Mouse (Mus musculus) ES-CJ7 (cell line): ENCODE measurements around the gene Sept5.

Source experiments
- DNase-seq: peaks from one replicate; pipeline ENCODE4 v3.0.0; 2011; ENCODE audit warnings: low read depth, low spot score

The Sept5 gene

DNA sequence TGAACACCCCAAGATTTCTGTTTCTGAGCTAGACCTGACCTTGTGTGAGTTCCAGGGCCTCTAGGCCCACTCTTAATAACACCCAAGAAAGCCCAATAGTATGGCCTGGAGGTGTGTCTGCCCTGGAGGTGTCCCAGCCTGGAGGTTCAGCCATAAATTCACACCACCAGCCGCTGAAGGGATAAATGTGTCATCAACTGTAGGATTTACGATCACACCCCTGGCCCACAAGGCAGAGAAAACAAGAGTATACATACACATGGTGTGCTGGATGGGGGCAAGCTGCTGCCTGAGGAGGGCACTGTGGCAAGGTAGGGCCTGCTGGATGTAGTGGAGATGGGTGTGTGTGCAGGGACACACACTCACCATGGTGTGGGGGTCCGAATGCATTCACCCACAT, 16.5 kb downstream of the Sept5 start:
- DNase-seq: no peak

DNA sequence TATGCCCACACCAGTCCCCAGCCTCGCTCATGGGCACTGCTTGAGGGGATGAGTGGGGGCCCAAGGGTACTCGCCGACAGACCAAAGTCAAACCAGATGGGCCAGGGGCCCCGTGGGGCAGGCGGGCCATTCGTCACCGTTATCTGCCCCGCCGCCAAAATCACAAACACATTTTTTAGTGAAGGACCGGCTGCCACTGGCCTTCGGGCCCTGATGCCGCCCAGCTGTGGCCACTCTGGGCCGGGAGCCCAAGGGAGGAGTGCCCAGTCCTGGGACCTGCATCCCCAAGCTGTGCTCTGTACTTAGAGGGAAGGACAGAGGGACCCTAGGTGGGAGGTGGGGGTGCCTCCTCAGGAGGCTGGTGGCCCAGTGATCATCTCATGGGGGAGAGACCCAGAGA, 18.0 kb downstream of the Sept5 start:
- no peak for DNase-seq

DNA sequence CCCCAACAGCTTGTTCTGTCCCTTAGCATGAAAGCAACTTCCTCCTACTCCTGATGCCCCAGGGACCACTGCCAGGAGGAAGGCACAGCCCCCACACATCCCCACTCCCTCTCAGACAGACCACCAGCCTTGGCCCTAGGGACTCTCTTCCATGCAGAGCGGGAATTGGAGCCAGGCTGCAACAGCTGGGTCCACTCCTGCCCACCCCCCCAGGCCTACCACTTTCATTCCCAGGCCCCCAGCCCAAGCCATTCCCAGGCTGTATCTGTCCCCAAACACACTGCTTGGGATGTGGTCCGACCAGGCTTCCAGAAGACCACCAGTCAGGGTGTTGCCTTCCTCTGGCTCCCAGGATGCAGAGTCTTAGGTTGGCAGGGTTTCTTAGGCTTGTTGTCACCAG, 20.7 kb downstream of the Sept5 start:
- DNase-seq: no peak

DNA sequence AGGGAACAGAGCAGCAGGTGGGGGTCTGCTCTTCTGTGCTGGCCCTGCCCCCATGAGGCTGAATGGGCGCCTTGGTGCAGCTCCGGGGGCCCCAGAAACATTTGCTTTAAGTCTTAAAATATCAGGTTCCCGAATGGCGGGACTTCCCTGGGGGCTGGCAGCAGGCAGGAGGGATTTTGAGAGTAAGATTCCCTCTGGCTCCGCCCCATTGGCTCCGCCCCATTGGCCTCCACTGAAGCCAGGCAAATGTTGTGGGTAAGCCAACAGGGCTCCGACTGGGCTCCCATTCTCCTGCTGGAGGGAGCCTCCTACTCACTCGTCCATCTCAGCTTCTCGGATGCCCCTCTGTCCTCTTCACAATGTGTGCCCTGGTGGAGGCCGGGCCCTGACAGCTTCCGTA, 21.5 kb downstream of the Sept5 start:
- DNase-seq: no peak

DNA sequence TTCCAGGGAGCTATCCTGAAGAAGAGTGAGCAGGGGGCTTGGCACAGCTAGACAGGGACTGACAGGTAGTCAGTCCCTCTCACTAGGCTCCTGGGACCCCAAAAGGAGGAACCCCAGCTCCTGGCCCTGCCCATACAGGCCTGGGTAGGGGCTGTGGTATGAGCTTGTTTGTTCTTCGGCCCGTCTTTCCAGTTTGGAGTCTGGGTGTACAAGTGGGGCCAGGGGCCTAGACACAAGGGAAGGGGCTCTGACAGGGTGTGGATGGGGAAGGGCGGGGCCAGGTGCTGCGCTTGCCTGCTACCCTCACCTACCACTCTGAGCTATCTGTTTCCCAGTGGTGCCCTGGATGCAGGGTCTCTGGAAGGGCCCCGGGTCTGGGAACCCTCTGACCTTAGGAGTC, 24.0 kb downstream of the Sept5 start:
- DNase-seq: no peak

DNA sequence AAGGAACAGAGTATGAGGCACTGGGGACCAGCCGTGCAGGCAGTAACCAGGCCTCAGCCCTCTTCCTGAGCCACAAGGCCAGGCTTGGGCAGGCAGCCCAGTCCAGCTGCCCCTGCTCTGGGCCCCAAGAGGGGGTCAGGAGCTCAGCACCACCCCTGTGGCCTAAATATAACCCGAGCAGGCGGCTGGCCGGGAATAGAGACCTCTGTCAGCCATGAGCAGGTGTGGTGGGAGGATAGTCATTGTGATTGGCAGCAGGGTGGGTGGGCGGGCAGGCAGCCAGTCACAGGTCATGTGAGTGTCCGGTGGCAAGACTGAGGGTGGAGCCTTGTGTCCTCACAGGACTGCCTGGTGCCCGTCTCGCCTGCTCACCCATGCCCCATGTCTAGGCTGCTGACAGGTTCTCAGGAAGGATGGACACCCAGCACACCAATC, 25.5 kb downstream of the Sept5 start:
- no peak for DNase-seq

DNA sequence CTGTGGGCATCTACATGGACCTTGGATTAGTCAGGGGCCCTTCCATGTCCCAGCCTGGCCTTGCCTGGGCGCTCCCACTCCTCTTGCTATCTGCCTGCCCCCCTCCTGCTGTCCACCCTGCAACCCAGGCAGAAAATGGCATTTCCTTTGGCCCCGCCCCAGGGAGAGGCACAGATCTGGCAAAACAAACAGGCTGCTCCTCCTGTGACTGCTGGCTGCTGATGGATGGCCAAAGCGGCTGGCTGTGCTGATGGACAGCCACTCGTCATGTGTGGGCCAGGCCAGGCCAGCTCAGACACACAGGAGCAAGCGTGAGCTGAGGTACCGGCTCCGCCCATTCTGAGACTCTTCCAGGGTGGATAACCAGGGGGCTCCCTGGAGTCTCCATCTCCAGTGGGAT, 28.3 kb downstream of the Sept5 start:
- DNase-seq: no peak

DNA sequence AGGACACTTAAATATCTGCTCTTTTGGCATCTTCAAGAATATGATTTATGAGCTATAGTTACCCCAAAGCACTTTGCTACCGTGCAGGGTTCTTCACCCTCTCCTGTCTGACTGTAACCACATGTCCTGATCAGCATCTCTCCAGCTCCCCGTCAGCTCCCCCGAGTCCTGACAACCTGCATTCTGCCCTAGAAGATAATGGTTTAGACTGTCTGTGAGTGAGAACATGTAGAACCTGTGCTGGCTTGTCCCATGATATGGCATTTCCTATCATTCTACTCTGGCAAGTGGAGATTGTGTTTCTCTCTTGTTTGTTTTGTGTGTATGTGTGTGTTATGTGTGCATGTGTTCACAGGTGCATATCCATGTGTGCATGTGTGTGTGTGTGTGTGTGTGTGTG, 31.7 kb downstream of the Sept5 start:
- DNase-seq: no peak

DNA sequence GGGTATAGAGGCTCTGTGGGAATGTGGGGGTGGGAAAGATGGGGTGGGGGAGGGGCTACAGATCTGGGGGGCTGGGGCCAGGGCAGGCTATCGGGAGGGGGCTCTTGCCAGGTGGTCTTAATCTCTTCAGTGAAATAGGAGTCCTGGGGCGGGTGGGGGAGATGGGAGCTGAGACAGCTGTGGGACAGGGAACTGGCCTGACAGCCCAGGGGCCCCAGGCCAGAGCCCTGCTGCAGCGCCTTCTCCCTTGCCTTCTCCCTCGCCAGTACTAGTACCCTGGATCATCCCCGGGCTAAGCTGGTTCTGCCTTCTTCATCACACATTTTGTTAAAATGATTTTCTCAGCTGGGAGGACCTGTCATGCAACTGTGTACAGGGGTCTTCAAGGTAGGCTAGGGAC, 33.5 kb downstream of the Sept5 start:
- no peak for DNase-seq

DNA sequence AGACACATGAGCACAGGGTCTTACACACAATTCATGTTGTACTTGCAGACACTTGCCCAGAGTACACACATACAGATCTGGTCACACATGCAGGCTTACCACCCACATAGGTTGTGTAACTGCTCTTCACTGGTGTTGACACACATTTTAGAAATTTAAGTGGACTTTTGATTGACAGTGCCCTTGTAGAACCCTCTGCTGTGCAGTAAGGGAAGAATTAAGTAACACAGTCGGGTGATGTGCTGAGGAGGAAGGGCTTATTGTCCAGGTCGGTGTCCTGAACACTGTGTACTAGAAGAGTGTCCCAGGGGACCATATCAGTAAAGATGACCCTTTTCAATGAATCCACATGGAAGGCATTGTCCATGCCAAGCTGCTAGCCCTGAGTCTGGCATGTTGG, 35.8 kb downstream of the Sept5 start:
- no peak for DNase-seq

DNA sequence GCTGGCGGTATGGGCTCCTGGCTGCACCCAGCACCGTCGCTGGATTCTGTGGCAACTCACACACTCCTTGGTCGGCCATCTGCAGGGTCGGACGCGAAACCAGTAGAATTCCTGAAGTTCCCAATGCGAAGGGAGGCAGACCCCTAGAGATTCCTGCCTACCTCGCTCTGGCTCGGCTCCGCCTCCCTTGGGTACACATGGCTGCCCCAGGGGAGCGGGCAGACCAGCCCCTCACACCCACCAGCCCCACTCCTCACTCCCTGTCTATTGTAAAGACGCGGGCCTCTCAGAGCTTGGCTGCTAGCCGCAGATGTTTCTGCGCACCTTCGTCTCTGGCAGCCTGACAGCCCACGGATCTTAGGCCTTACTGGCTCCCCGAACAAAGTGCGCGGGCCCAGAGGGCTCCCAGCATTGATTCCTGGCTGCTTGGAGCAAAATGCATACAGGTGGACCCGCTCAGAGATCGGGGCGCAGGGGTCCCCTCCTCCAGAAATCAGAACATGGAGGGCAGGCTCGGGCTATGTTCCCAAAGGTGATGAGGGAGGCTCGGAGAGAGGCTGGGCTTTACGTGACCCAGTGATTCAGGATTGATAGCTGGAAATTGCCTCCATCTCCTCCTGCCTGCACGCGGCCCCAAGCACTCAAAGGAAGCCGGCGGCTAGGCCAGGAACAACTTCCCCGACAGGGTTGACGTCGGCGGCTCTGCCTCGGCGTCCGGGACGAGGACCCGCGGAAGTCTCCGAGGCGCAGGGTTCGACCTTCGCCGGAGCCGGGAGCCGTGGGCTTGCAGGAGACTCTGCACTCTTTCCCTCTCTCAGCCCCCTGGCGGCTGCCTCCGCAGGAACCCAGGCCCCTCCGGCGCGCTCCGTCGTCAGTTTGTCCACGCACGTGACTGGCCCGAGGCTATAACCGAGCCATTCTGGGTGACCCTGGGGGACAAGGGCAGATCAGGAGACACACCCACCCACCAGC, 38.4 kb downstream of the Sept5 start:
- peak; percentile 80 for DNase-seq

DNA sequence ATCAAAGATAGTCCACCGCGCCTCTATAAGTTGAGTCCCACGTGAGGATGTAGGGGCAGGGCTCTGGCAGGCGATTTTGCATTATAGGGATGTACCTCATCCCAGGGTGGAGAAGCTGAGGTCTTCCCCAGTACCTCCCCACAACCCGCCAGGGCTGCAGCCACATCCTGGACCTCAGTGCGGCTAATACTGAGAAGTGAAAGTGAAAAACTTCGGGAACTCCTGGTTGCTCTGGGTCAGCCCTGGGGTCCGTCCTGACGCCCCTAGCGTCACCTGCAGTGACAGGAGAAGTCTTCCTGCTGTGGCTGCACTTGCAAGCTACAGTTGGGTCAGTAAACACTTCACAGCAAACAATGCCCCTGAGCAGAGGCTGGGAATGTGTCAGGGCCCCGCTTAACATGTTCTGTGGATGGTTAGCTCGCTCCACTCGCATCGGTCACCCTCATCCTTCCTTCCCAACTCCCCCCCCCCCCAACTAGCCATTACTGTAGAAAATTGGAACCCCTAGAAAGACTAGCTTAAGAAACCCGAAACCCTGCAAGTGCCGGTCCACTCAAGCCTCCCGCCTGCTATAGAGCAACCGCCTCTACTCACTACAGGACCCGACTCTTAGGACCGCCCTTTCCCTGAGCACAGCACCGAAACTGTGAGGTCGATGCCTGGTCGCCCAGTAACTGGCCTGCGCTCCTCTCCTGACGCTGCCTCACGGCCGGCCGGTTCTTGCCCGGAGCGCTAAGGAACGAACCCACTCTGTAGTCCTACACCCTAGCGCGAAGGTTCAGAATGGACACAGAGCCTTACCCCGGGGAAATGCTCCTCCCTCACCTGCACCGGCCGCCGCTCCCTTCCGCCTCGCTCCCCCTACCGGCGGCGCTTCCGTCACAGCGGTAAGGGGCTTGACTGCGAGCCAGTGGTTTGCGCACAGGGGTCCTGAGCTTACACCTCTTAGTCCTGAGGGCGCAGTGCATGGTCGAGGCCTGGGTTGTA, 39.7 kb downstream of the Sept5 start, which contains the start of gene Tbx1:
Gene Tbx1, minus strand, starts transcription at position 868 of the 987 bp plus-strand sequence.
- DNase-seq: peak; percentile 55

DNA sequence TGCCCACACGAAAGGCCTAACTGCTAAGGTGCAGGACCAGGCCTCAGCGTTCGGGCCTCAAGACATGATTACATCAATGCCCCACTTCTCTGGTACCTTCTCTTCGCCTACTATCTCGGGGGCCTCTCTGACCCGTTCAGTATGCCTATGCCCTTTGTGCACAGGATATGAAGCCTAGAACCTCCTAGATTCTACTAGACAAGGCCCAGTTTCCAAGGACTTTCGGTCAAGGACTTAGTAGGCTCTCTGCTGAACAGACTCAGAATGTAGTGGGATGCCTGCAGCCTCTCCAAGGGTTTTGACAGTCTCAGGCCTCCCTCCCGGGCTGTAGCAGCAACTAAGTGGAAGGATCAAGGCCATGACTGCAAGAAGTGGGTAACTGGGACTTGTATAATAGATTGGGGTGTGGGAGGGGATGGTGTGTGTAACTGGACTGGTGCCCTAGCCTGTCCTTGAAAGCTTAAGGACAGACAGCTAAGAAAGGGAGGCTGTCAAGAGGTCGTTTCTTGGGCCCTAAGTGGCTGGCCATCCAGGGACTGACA, 40.6 kb downstream of the Sept5 start:
- DNase-seq: no peak

DNA sequence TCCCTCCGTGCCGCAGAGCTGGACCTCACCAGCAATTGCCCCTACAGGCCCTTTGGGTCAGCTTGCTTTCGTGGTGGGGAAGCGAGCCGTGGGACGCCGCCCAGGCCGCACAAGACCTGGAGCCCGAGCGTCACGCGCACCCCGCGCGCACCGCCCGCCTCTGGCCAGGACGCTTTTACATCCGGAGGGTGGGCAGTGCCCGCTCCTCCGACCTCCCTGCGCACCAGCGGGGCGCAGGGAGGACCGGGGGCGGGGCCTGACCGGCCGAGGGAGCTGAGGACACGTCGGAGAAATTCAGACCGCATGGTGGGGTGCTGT, 41.1 kb downstream of the Sept5 start:
- no peak for DNase-seq

DNA sequence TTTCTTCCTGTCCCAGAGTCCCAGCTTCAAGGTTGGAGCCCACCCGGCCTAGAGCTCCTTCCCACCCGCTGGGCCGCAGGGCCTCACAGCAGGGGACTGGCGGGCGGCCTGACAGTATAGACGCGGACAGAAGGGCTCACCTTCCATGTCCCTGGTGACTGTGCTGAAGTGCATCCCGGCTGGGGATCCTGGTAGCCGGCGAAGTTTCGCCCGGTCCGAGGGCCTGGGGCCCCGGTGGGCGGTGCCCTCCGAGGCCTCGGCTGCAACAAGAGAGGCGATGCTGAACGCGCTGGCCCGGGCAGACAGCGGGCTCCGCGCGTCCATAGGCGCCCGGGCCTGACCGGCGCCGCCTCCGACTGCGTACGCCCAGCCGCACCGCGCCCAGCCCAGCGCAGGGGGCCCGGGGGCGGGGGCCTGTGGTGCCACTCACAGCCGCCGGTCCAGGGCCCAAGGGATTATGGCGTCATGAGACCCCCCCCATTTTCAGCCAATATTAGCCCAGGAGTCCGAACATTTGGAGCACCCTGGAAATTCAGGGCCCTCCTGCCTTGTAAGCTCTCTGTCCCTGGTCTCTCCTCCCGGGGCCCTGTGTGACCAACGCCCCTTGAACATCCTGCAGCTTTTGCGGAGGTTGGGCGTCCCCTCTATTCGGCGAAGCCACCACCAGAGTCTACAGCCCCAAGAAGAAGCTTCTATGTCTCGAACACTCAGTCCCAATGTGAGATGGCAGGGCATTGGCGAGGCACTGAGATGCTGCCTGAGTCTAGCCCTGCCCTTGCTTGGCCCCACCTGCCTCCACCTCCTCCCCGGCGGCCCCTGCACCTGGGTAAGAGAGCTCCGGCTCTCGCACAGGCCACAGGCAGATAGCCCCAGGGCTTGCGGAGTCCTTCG, 41.7 kb downstream of the Sept5 start:
- peak; percentile 32 for DNase-seq

DNA sequence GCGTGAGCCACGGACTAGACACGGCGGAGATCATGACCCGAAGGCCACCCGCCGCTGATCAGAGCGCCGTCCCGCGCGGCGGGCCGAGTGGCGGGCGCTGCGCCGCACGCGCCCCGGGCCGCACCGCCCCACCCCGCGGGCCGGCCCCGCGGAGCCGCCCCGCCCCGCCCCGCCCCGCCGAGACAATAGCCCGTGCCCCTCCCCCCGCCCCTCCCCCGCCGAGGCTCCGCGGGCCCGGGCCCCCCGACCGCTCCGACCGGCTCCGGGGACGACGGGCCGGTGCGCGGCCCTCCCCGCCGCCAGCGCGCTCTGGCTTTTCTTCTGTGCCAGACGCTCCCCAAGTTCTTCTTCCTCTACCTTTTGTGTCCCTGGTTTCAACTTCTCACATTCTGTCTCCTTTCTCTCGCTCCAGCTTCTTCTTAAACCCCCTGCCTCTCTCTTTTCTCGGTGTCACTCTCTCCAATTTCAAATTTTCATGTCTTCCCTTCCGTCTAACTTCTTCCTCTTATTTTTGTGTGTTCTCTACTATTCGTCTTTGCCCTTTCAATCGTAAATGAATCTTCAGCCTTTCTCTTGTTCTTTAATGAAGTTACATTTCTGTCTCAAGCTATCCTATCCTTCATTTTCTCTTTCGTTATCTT, 42.7 kb downstream of the Sept5 start:
- peak; percentile 27 for DNase-seq

DNA sequence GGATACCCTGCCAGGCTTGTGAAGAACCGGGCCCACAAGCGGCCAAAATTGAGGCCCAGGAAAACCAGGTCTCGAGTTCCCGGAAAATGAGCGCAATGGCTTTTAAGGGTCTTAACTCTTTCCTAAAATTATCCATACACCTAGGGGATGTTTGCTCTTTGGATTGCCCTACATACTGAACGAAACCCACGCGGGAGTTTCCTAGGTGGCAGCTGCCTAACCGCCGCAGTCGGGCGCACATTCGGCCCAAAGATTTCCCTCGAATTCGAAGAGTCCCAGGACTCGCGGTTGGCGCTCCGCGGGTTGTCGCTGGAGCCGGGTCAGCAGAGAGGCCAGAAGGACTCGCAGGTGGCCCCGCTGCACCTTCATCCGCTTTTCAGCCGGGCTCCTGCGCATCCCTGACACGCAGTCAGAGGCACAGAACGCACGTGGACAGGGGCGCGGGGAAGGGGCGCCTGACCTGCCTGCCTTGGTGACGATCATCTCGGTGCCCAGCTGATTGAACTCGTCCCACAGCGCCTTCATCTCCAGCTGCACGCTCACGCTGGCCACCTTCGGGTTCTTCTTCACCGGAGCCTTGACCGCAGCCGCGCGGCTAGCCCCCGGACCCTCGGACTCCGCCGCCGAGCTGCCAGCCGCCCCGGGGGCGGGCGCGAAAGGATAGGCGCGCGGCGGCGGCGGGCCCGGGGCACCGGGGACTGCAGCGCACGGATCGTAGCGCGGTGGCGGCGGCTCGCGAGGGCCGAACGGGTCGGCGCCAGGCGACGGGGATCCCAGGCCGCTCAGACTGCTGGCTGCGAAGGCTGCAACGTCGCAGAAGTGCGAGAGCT, 43.5 kb downstream of the Sept5 start:
- DNase-seq: no peak

DNA sequence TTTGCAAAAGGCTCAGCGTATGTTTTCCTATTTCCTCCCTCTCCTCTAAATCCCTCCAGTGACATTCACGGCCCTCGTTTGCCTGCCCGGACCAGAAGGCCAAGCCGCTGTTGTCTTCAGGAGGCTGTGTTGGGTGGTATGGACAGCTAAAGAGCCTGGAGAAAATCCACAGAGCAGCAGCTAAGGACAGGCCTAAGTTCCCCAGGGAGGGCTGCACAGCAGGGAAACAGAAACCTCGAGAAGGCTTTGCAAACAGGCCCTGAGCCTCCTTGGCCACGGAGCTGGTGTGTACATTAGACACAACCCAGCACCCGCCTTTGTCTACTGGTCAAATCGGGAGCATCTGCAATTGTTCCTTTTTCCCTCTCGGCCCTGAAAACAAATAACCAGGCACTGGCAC, 44.1 kb downstream of the Sept5 start:
- DNase-seq: no peak

DNA sequence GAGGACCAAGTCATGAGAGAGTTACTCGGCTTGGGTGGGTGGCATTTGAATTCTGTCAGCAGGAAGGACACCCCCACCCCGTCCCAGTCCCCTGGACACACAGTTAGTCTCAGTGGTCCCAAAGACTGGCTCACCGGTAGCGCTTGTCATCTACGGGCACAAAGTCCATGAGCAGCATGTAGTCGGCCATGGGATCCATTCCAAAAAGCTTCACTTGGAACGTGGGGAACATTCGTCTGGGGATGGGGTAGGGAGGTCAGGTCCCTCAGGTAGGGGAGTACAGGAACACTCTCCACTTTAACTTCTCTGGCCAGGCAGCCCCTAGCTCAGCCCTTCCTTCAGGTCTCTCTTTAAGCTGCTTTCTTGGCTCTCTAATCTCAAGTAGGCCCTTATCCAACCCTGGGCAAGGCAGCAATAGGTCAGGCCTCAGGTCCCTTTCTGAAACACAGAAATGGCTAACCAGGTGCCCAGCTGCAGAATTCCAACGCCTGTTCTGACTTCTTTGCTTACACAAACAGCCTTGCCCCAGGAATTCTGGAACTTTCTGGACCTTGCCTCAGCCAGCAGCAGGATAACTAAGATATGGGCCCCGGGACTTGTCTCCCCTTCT, 44.7 kb downstream of the Sept5 start:
- no peak for DNase-seq
